Mouse (Mus musculus) liver, adult (tissue): Measurements from ENCODE around the gene Vamp5.

ENCODE experiments used
- GATA4 ChIP-seq: IDR thresholded peaks from 2 replicates; pipeline ENCODE4 v1.6.1; 2014; ENCODE audit warnings: mild to moderate bottlenecking, low read length; ENCODE audit not compliant: insufficient replicate concordance

Gene Vamp5

DNA sequence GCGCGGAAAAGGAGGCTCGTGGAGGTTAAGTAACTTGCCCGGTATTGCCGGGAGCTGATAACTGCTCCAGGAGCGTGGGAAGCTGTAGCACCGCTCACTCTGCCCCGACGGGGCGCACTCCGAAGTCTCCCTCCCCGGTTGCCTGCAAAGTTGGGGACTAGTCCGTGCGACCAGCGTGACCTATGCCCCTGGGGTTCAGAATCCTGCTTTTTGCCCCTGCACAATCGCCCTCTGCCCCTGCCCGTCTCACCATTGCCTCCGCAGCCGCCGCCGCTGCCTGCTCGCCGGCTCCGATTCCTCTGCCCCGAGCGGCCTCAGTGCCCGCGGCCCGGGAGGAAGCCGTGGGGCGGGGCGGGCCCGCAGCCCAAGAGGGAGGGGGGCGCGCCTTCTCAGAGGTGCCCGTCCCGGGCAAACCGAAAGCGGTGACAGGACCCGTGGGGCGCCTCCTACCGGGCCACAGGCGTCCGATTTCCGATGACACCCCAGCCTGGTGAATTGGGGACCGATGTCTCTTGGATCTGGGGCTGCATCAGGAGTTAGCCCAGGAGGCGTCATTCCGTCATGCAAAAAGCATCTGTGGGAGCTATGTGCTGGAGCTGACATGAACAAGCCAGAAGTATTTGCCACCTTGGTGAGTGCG is at the start of gene Vamp5:
TSS of gene Vamp5 (minus strand) at position 338 of the 640 bp plus-strand sequence.
- peak; percentile 5; the same call in 1 of the 2 replicates for TF ChIP-seq GATA4

DNA sequence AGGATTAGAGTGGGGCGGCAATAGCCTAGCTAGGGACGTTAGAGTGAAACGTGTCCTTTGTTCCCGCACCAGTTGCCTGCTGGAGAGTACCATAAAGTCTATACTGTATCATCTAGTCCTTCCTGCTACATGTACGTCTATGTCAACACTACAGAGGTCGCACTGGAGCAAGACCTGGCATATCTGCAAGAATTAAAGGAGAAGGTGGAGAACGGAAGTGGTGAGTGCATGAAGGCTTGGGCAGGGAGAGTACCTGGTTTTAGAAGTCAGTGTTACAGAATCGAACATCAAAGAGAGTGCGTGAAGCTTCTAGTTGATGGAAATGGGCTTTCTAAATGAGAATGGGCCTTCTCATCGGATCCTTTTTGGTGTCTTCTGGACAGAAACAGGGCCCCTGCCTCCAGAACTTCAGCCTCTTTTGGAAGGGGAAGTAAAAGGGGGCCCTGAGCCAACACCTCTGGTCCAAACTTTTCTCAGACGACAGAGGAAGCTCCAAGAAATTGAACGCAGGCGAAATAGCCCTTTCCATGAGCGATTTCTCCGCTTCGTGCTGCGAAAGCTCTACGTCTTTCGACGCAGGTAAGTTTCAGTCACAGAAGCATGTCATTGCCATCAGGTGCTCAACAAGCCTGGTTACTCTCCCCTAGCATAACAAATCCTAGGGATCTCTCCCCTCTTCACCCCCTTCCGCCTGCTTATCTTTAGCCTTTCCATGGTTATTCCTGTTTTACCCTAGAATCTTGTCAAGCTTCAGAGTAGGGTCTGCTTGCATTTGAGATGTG is 49.0 kb upstream of the Vamp5 start:
- TF ChIP-seq GATA4: no peak

DNA sequence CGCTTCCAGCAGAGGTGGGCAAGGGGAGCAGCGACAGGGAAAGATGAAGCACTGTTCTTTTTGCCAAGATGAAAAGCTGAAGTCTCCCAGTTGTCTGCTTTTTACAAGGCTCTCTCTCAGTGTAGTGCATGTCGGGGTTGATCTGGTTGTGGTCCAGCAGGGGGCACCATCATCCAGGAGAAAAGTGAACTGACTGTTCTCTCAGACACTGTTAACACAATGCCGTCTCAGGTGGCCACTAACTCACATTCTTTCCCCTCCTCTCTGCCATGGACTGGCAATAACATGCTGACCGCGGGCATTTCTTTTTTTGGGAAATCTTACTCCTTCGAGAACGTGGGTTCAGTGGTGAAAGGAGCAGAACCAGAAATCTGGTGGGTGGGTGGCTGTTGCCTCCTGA is 47.8 kb upstream of the Vamp5 start:
- TF ChIP-seq GATA4: no peak

DNA sequence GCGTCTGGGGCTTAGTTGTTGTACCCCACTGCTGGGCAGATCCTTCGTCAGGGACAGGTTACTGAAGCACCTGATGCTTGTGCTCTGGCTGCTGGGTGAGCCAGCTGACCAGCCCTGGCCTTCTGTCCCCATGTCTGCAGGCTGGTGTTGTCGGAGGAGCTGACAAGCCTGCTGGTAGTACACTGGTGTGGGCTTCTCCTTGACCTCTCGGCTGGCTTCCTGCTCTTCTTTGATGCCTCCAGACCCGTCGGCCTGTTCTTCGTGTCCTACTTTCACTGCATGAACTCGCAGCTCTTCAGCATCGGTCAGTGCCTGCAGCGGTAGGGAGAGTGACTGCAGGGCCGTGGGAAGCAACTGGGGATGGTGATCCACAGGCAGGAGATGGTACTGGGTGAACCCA is 45.4 kb upstream of the Vamp5 start:
- no peak for TF ChIP-seq GATA4

DNA sequence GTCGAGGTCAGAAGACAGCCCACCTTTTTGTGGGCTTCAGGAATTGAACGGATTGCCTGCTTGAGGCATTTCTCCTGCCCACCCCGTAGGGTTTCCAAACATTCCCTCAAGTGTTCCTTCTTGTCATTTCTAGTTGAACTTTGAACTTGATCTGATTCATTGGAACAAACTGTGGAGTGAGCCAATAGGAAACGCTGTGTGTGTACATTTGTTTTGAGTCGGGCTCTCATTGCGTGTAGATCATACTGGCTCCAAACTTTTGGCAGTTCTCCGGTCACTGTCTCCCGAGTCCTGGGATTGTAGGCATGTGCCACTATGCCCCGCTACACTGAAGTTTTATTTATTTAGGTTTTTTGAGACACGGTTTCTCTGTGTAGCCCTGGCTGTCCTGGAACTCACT is 40.6 kb upstream of the Vamp5 start:
- TF ChIP-seq GATA4: no peak

DNA sequence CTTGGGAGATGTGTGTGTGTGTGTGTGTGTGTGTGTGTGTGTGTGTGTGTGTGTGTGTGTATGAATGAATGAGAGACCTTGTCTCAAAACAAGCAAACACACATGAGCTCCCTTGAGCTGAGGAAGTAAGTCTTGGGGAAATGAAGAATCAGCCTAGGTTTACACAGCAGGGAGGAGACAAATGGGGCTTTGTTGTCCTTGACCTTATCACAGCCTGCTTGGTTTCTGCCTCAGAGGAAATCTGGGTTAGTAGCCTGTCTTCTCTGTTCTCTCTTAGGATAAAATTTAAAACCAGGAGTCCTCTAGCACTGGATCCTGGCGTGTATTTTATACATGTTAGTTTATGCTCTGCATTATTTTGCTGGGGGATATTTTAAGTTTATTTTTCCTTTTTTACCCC is 39.5 kb upstream of the Vamp5 start:
- TF ChIP-seq GATA4: no peak

DNA sequence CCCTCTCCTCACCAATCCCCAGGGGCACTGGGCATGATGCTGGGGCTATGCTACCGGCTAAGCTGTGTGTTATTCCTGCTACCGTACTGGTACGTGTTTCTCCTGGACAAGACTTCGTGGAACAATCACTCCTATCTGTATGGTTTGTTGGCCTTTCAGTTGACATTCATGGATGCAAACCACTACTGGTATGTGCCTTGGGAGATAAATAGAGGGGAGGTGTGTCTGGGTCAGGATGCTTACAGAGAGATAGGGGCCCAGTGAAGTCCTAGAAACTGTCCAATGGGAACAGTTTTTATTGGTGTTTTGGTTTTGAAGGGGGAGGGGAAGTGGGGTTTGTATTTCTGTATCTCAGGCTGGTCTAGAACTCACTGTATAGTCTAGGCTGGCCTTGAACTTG is 38.0 kb upstream of the Vamp5 start:
- no peak for TF ChIP-seq GATA4

DNA sequence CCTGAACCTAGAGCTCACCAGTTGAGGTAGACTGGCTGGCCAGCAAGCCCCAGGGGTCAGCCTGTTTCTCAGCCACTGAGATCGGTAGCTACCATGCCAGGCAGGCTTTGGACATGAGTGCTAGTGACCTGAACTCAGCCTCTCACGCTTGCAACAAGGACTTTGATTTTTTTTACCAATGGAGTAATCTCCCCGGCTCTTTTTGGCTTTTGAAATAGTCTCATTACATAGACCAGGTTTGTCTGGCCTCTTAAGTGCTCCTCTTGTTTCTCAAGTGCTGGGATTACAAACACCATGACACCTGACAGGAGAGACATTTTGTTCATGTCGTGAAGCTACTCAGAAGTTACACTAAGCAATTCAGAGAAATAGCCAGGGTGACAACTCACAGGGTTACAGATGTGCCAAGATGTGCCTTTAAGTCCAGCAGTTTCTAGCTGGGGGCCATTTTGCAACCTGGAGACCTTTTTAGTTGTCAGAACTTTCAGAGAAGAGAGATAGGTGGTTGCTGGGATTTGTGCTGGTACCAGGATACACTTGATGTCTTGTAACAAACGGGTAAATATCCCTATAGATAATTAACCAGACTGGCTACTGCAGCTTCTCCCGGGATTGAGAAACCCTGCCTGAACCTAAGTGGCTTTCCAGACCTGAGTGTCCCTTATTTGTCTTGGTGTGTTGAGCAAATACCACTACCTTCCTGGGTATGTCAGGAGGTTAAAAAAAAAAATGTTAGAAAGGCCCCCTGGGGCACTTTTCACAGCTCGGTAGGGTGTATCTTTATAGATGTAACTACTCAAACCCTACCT is 35.9 kb upstream of the Vamp5 start:
- TF ChIP-seq GATA4: no peak

DNA sequence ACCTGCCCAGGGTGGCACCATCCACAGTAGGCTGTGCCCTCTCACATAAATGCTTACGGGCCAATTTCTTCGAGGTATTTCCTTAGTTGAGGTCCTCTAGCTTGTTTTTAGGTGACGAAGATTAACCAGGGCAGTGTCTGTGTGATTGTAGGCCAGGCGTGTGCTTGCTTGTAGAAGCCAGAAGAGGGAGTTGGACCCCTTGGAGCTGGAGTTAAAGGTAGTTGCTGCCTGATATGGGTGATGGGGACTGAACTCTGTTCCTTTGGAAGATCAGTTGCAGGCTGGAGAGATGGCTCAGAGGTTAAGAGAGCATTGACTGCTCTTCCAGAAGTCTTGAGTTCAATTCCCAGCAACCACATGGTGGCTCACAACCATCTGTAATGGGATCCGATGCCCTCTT is 34.9 kb upstream of the Vamp5 start:
- no peak for TF ChIP-seq GATA4

DNA sequence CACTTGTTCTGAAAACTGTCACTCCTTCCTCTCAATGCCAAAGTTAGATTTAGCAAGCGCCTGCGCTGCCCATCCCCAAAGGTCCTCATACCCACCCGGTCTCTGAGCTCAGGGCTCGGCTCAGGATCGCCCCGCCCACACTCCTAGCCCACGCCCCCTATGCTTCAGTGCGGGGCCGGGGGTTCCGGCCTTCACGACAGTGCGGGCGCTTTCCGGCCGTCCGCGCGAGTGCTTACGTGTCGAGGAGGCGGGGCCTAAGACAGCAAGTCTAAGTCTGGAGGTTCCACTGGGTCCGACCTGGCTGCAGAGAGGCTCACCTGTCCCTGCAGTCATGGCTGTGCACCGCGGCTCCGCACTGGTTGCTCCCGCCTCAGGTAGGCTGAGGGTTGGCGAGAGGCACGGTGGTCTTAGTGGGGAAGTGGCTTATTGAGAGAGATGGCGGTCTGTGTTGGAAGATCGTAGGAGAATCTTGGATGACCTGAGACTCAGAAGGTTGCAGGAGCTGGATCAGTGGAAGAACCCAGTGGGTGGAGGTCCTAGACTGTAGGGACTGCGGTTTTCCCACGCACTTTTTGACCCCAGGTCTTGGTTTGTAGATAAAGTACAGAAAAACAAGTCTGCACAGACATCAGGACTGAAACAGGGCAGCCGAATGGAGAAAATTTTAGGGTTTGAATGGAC is 33.9 kb upstream of the Vamp5 start, which contains the start of gene Ggcx:
TSS of gene Ggcx (plus strand) at position 233 of the 681 bp plus-strand sequence.
- peak; percentile 25; the same call in 1 of the 2 replicates for TF ChIP-seq GATA4

DNA sequence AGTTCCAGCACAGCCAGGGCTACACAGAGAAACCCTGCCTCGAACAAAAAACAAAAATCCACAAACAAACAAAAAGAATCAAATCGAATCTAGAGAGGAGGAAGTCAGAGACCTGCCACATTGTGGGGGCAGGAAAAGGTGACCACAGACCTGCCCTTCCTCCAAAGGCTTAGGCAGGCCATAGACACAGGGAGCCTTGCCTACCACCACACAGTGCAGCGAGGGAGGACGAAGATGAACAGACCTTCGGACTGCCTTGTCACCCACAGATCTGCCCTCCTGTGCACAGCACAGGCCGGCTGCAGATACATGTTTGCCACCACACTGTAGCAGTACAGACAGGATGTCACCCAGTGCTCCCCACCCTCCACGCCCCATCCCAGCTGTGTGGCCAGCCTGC is 30.2 kb upstream of the Vamp5 start:
- TF ChIP-seq GATA4: no peak

DNA sequence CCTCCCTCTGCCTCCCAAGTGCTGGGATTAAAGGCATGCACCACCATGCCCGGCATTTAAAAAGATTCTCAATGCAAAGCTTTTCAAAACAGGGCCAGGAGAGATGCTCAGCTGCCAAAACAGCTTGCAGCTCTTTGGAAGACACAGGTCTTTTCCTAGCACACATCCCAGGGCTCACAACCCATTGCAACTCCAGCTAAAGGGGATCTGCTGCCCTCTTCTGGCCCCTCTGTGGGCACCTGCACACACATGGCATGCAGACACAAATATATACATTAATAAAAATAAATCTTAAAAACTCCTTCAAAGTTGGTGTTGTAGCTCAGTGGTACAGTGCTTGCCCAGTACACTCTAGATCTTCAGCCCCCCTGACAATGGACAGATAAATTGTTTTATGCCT is 29.7 kb upstream of the Vamp5 start:
- TF ChIP-seq GATA4: no peak

DNA sequence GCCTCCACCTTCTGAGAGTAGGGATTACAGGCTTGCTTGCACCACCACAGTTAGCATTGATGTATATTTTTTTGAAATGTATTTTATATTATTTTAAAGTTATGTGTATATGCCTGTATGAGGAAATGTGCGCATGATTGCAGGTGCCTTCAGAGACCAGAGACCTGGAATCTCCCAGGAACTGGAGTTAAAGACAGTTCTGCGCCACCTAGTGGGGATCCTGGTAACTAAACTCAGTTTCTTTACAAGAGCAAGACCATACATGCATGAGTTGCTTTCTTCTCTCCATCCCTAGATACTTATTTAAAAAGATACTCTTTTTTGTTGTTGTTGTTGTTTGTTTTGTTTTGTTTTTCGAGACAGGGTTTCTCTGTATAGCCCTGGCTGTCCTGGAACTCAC is 29.3 kb upstream of the Vamp5 start:
- TF ChIP-seq GATA4: no peak

DNA sequence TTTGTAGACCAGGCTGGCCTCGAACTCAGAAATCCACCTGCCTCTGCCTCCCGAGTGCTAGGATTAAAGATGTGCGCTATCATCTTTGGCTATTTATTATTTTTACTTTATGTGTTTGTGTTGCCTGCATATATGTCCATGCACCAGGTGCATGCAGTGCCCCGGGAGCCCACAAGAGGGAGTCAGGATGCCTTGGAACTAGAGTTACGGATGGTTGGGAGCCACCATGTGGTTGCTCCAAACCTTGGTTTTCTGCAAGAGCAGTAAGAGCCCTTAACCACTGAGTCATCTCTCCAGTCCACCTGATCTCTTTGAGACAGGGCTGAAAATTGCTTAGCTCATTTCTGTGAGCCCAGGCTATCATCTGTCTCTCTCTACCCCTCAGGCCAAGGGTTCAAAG is 26.9 kb upstream of the Vamp5 start:
- no peak for TF ChIP-seq GATA4

DNA sequence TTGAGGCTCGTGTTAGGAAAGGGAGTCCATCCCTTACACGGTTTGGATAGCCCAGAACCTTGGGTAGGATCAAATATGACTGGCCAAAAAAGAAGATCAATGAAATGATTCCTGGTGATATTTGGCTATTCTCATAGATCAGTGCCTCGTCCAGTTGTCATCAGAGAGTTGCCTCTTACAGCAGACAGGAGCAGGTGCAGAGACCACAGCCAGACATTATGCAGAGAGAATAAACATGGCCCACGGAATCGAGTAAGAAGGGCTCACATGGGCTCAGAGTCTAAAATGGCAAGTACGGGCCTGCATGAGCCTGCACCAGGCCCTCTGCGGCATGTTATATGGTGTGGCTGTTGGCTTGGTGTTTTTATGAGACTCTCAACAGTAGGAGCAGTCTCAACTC is 25.1 kb upstream of the Vamp5 start:
- TF ChIP-seq GATA4: no peak
